Mouse (Mus musculus) liver, embryonic 13.5 days (tissue): ENCODE measurements around the gene Yeats2. TPM values are rescaled to one million over a fixed set of nuclear protein-coding genes. Genes with fewer than 3 reads are reported as not detected.

Source experiments
- polyA plus RNA-seq: library from polyadenylated mRNA; unstranded; fragments of >200 nt; fragmentation: Nextera tagmentation; extraction: Ambion mirVana; gene quantifications from 2 replicates; pipeline ENCODE4 v1.2.1, GENCODE M21; 2015

Gene Yeats2
- polyA plus RNA-seq, 1 experiment from 2014 or later = 4.1 TPM

Other genes with a start within 250 kb of the Yeats2 start
- 10.8 and 13.1 TPM in 2 replicates for gene Klhl6, start 158.0 kb upstream of the Yeats2 start, polyA plus RNA-seq
- gene Klhl24, start 43.5 kb upstream of the Yeats2 start, polyA plus RNA-seq = 3.5 and 4.4 TPM in 2 replicates
- gene Map6d1, start 100.3 kb downstream of the Yeats2 start, polyA plus RNA-seq = 0.06 TPM in 2 replicates
- 53.8 and 63.7 TPM in 2 replicates for gene Parl, start 161.3 kb downstream of the Yeats2 start, polyA plus RNA-seq
- not detected in 2 replicates for gene Cyp2ab1, start 184.3 kb downstream of the Yeats2 start, polyA plus RNA-seq